Mouse (Mus musculus): Measurements from ENCODE around the gene Foxs1. TPM values are rescaled to one million over a fixed set of nuclear protein-coding genes. Genes with fewer than 3 reads are reported as not detected.
A peak's percentile ranks its signal among the peaks of the same experiment; 100 is the strongest.

Gene Foxs1
- total RNA-seq, 2 experiments from 2014 or later: 1.6 TPM

GRCm38 (mm10) chr2:152928988-152929370 lies 4.0 kb downstream of the Foxs1 start:
- no peak for DNase-seq
- intact Hi-C loops (cut with DNase I): no loop called here

DNA sequence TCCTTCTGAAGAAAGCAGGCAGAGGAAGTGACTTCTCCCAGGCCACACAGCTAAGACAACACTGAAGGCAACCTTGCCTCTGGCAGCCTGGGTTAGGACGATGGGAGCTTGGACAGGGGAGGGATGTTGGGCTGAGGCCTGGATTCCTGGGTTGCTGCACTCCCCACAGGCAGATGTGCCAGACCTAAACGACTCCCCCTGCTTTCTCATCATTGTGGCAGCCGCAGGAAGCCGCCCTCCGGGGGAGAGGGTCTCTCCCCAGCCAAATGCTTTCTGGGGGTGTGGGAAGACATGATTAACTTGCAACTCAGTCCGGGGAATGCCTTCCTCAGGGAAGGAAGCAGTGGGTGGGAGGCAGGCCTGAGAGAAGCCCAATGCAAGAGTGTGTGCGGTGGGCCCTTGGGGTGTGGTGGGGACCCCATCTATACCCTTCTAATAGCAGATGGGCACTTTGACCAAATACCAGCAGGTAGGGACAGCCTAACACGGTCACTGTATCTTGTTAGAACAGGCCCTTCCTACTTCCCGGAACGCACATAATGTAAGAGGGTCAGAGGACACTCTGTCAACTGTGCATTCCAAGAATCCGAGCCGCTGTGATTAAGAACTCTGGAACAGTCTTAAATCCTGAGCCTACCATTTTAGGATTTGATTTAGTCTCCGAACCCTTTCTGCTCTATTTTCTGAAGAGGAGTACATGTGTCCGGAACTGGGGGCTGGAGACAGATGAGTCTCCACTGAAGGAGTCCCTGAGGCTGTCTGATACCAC lies 4.6 kb downstream of the Foxs1 start:
- intact Hi-C loops (cut with DNase I): no loop called here
- DNase-seq: no peak

GRCm38 (mm10) chr2:152927371-152927770 lies 5.6 kb downstream of the Foxs1 start:
- no peak for DNase-seq
- intact Hi-C loops (cut with DNase I): no loop called here

DNA sequence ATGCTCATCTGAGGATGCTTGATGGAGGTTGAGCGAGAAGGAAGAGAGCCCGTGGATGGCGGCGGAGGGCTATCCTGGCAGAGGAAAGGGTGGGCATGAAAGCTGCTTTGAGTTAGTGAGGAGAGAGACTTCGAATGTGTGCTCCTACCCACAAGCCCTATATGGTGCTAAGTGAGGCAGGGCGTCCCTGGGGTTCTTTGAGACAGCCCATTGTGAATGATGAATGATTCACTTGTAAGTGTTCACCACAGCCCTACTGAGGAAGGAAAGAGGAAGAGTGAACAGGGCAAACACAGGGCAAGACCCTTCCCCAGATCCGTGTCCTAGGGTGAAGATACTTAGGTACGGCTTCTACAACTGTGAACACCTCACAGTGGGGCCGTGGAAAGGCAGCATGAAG lies 6.1 kb downstream of the Foxs1 start:
- intact Hi-C loops (cut with DNase I): no loop called here
- DNase-seq: no peak

DNA sequence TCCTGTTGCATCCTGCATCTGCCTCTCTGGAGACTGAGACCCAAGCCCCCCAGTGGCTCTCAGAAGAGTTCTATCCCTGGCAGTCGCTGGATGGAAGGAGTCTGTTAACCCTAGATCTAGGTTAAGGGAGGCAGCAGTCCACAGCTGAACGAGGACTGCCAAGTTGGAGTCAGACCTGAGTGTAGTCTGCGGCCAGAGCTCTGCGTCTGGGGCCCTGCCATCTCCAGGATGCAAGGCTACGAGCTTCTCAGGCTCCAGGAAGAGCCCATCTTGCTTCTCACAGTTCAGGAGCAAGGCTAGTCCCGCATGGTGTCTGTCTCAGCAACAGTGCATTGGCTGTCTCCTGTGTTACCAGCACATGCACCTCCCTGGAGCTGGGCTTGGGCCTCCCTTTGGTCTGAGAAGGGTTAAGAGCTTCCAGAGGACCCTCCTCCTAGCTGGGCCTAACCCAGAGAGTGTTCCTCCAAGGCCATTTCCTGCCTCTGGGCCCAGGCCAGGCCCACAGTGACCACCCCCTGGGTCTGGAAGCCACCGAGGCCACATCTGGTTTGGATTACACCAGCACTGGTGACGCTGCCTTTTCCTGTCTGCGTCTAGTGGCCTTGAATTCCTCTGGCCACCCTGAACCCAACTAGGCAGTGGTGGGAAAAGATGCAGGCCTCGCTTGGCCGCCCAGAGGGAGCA lies 7.7 kb downstream of the Foxs1 start:
- intact Hi-C loops (cut with DNase I): no loop called here
- no peak for DNase-seq

DNA sequence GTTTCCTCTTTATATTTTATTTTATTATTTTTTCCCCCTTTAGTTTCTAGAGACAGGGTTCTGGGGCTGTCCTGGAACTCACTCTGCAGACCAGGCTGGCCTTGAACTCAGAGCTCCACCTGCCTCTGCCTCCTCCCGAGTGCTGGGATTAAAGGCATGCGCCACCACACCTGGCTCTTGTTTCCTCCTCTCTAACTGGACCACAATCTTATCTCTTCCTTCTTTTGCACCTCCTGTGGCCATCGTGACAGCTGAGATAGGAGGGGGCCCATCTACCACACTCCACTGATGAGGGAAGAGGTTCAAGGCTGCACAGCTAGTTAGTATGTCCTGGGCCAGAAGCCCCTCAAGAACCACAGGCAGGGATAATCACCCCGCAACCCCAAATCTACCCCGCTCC lies 8.5 kb downstream of the Foxs1 start:
- no peak for DNase-seq
- intact Hi-C loops (cut with DNase I): no loop called here

DNA sequence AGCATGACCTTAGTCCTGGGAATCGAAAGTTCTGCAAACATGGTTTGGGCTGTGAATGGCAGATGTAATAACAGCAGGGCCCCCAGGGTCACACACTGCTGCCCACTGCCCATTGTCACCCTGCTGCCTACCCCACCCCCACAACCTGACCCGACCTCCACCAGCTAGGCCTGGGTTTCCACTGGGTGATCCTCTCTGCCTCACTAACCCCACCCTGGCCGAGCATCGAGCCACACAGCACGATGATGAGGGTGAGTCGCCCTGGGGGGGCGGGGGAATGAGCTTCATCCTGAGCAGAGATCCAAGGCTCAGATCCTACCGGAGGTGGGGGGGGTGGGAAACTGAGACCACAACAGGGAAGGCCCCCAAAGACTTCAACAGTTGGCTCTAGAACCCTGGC lies 8.9 kb downstream of the Foxs1 start:
- intact Hi-C loops (cut with DNase I): no loop called here
- no peak for DNase-seq

DNA sequence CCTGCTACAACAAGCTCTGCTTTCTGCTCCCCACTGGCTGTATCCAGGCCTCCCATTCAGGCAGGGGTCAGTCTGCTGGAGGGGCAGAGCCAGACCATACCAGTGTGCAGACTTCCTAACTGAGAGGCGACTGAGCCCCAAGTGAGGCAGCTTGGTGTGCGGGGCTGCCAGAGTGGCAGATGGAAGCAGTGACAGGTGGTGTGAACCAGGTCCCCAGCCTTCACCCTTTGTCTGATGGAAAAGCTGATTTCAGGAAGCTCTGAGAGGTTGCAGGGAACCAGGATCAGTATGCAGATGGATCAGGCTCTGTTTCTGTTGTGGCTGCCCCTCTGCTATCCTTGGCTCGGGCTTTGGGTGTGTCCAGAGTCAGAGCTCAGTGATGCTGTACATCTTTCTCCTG lies 9.4 kb downstream of the Foxs1 start:
- intact Hi-C loops (cut with DNase I): no loop called here
- DNase-seq: peak; percentile 70

- DNase-seq: peak; percentile 75
- intact Hi-C loops (cut with DNase I): no loop called here
Measured at GRCm38 (mm10) chr2:152922376-152922775, 10.6 kb downstream of the Foxs1 start.

DNA sequence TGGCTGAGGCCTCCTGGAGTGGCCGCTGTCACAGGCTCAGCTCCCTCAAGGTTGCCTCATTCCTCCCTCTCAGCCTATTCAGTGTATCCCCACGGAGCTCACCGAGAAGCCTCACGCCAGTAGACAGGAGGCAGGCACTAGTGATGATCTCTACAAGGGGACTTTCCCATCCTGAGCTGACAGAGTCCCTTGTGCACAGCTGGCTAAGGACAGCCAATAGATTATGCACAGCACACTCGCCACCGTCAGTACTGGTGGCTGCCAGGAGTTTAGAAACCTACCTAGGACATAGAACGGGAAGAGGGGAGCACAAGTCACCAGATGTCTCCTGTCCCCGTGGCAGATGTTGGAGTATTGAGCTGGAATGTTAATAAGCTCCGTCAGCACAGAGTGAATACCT lies 15.3 kb downstream of the Foxs1 start:
- intact Hi-C loops (cut with DNase I): loop anchor here (5.0 kb wide), 1 partner anchor 225 kb away; no protein-coding TSS in a partner anchor
- no peak for DNase-seq

GRCm38 (mm10) chr2:152916111-152916510 lies 16.9 kb downstream of the Foxs1 start:
- DNase-seq: no peak
- intact Hi-C loops (cut with DNase I): loop anchor here (5.0 kb wide), 1 partner anchor 226 kb away; no protein-coding TSS in a partner anchor

DNA sequence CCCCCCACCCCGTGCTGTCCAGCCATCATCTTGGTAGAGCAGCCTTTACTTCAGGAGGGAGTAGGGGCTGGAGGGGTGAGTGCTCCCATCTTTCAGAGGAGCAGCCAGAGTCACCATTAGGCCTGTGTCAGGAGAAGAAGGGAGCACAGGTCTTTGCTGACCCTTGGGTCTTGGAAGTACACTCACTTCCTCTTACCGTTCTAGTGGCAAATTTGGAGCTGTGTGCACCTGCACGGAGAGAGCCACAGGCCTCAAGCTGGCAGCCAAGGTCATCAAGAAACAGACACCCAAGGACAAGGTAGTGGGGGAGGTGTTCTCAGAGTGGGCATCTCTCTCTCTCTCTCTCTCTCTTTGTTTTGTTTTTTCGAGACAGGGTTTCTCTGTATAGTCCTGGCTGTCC lies 17.6 kb downstream of the Foxs1 start:
- no peak for DNase-seq
- intact Hi-C loops (cut with DNase I): loop anchor here (5.0 kb wide), 1 partner anchor 227 kb away; no protein-coding TSS in a partner anchor

GRCm38 (mm10) chr2:152914310-152915120 lies 18.5 kb downstream of the Foxs1 start:
- DNase-seq: peak; percentile 91
- intact Hi-C loops (cut with DNase I): loop anchor here (5.0 kb wide), 1 partner anchor 228 kb away; no protein-coding TSS in a partner anchor

DNA sequence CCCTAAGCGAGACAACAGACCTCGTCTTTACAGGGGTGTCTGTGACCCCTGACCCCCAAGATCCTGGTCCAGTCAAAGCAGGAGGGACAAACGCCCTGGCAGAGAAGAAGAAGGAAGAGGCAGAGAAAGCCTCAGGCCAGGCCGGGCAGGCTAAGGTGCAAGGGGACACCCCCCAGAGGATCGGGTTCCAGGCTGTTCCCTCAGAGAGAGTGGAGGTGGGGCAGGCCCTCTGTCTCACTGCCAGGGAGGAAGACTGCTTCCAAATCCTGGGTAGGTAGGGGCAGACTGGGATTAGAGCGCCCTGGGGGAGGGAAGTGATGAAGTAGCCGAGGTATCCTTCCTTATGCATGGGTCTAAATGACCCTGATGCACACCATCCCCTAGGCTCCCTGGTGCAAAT lies 19.5 kb downstream of the Foxs1 start:
- intact Hi-C loops (cut with DNase I): no loop called here
- DNase-seq: no peak

GRCm38 (mm10) chr2:152911432-152911831 lies 21.6 kb downstream of the Foxs1 start:
- intact Hi-C loops (cut with DNase I): no loop called here

GRCm38 (mm10) chr2:152911031-152911430 lies 22.0 kb downstream of the Foxs1 start, which contains the start of gene Mylk2:
Gene Mylk2 (plus strand): TSS chr2:152911352.
- intact Hi-C loops (cut with DNase I): no loop called here
- DNase-seq: peak; percentile 71

More at GRCm38 (mm10) chr2:152911432-152911831, 21.6 kb downstream of the Foxs1 start:
- DNase-seq: no peak

DNA sequence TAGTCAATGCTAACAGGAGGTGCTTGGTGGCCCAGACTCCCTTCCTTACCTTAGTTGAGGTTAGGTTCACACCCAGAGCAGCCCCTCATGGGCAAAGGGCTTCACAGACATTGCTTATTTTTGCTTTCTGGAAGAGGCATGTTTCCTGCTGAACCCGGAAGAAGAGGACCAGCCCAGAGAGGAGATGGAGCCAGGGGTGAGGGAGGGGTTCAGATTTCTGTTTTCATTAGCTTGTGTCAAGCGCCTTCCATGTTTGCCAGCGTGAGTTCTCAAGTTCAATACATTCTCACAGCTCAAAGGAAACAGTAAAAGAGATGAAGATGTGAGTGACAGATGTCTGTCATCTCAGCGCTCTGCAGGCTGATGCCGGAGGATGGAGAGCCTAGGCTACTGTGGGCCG lies 23.2 kb downstream of the Foxs1 start:
- intact Hi-C loops (cut with DNase I): no loop called here
- no peak for DNase-seq

DNA sequence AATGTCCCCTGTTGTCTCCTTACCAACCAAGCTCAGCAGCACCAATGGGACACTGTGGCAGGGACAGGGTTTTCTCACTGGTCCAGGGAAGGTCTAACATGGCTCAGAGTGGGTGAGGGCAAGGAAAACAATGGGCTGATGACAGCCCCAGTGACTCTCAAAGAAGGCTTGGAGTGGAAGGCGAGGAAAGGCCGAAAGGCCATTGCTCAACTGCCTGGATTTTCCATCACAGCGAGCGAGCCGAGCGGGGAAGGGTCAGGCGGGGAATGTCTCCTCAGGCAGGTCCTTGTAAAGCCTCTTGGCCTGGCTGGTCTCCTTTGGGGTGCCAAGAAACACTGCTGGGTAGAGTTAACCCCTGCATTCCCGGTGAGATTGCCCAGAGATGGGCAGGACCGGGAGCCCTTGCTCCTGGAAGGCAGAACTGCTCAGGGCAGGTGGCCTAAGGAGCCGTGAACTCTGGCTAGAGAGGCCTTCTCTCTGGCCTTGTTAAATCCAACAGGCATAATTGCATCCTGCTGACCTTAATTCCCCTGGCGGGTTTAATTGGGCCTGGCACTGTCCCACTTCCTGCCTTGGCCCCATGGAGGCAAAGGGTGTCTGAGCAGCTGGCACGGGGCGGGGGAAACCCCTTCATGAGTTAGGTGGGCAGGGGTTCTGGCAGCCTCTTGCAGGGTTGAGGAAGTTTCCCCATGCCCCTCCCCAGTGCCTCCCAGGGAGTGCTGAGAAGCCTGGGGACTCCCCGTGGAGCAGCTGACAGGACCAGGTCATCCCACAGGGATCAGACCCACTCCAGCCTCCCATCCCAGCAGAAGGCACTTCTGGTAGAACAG lies 25.7 kb downstream of the Foxs1 start:
- intact Hi-C loops (cut with DNase I): no loop called here
- no peak for DNase-seq

- intact Hi-C loops (cut with DNase I): no loop called here
Measured at GRCm38 (mm10) chr2:152906274-152907037, 26.6 kb downstream of the Foxs1 start.

More at GRCm38 (mm10) chr2:152906274-152907037, 26.6 kb downstream of the Foxs1 start:
- DNase-seq: no peak

All from left cerebral cortex, postnatal 4 days (tissue).